Mouse (Mus musculus) spleen, adult 2 months (tissue): ENCODE measurements at regions not wholly inside any gene's neighbourhood (a gene's known extent, or its start where the extent isn't known, plus 50 kb on each side); places are given as distances from the start of the nearest gene placed in this dataset.
A peak's percentile ranks its signal among the peaks of the same experiment; 100 is the strongest.
"Not testable (repeated sequence)": the region's sequence is repeated elsewhere in the genome, so short reads cannot be mapped to it uniquely, and the experiment has no call there.

Source experiments
- DNase-seq, 2 experiments: peaks; one replicate each; pipeline versions ENCODE4 v3.0.0 to v3.0.0-alpha.2; 2012 to 2021; ENCODE audit warnings: low spot score in 2 of 2, low read depth in 1 of 2
- H3K27ac ChIP-seq: fragments of 200-500 bp; 2 replicates; pipeline ENCODE4 v1.5.1; 2012; ENCODE audit warnings: low read length, inconsistent platforms; ENCODE audit not compliant: insufficient read depth
- H3K27me3 ChIP-seq: fragments of 200-500 bp; 2 replicates; pipeline ENCODE4 v1.6.1; 2012; ENCODE audit warnings: mild to moderate bottlenecking, moderate library complexity, low read length, inconsistent platforms; ENCODE audit not compliant: control insufficient read depth, insufficient read depth
- H3K36me3 ChIP-seq: fragments of 200-500 bp; 2 replicates; pipeline ENCODE4 v1.6.1; 2012; ENCODE audit warnings: mild to moderate bottlenecking, low read length, inconsistent platforms; ENCODE audit not compliant: control insufficient read depth, insufficient read depth
- H3K4me1 ChIP-seq: fragments of 200-500 bp; 2 replicates; pipeline ENCODE4 v1.6.1; 2011; ENCODE audit warnings: inconsistent platforms; ENCODE audit not compliant: control insufficient read depth, insufficient read depth, insufficient read length
- H3K4me3 ChIP-seq: fragments of 200-500 bp; 2 replicates; pipeline ENCODE4 v1.5.1; 2011; ENCODE audit warnings: mild to moderate bottlenecking, inconsistent platforms; ENCODE audit not compliant: insufficient read depth, insufficient read length; ENCODE audit errors: extremely low read depth
- CTCF ChIP-seq: fragments of 200-500 bp; IDR thresholded peaks from 2 replicates; pipeline ENCODE4 v1.5.1; 2011; ENCODE audit warnings: mild to moderate bottlenecking, inconsistent platforms; ENCODE audit not compliant: insufficient read depth, insufficient read length, insufficient replicate concordance; ENCODE audit errors: extremely low read depth
- POLR2A ChIP-seq: fragments of 200-500 bp; IDR thresholded peaks from 2 replicates; pipeline ENCODE4 v1.6.1; 2011; ENCODE audit warnings: low read depth, low read length, inconsistent platforms
- WGBS: fragments of 180-500 bp; shearing (Covaris S2); methylation state at CpG from one replicate; pipeline ENCODE4 v1.1.7; 2018; 5-methylcytosine and 5-hydroxymethylcytosine counted together

- no peak for TF ChIP-seq CTCF
- TF ChIP-seq POLR2A: no peak
- Histone ChIP-seq H3K27me3 (no peaks in the 10 kb centered on the region), H3K4me1 (no peaks in the 10 kb centered on the region; the same call in 1 of the 2 replicates), H3K36me3 (no peaks in the 10 kb centered on the region), H3K27ac (no peak overlapping the region), H3K4me3 (no peak overlapping the region)
- WGBS: 65% methylated on average over 3 of the region's 3 CpGs
- no peak for DNase-seq
Measured at GRCm38 (mm10) chr14:15914176-15914575, 334.9 kb upstream of the Ngly1 start.

- WGBS: 86% methylated on average over 3 of the region's 3 CpGs
- not testable (repeated sequence) for H3K4me1 ChIP-seq, H3K4me3 ChIP-seq, H3K36me3 ChIP-seq, H3K27me3 ChIP-seq, DNase-seq, H3K27ac ChIP-seq
Measured at GRCm38 (mm10) chr14:15924676-15925075, 324.4 kb upstream of the Ngly1 start.

- Histone ChIP-seq H3K27me3 (no peaks in the 10 kb centered on the region), H3K4me1 (peaks cover 7% of the 10 kb centered on the region; the same call in 1 of the 2 replicates), H3K4me3 (no peak overlapping the region), H3K27ac (no peak overlapping the region), H3K36me3 (no peaks in the 10 kb centered on the region)
- TF ChIP-seq CTCF: no peak
- no peak for TF ChIP-seq POLR2A
- peak in 1 of 2 experiments; percentile 46 for DNase-seq
Measured at GRCm38 (mm10) chr14:15934729-15935128, 314.4 kb upstream of the Ngly1 start.

- H3K4me3 ChIP-seq: no peak overlapping the region
- TF ChIP-seq POLR2A (no peak), CTCF (no peak)
- no peaks in the 10 kb centered on the region for H3K27me3 ChIP-seq
- H3K36me3 ChIP-seq: no peaks in the 10 kb centered on the region
- no peaks in the 10 kb centered on the region for H3K4me1 ChIP-seq
- H3K27ac ChIP-seq: no peak overlapping the region
- no peak for DNase-seq
Measured at GRCm38 (mm10) chr14:15970321-15970720, 278.8 kb upstream of the Ngly1 start.

GRCm38 (mm10) chr14:15970767-15971166, 278.3 kb upstream of the Ngly1 start:
- H3K36me3 ChIP-seq: no peaks in the 10 kb centered on the region
- TF ChIP-seq CTCF (no peak), POLR2A (no peak)
- H3K4me3 ChIP-seq: no peak overlapping the region
- no peak overlapping the region for H3K27ac ChIP-seq
- no peak for DNase-seq
- no peaks in the 10 kb centered on the region for H3K4me1 ChIP-seq
- no peaks in the 10 kb centered on the region for H3K27me3 ChIP-seq

GRCm38 (mm10) chr14:15971306-15971705, 277.8 kb upstream of the Ngly1 start:
- TF ChIP-seq POLR2A (no peak), CTCF (no peak)
- no peaks in the 10 kb centered on the region for H3K36me3 ChIP-seq
- DNase-seq: no peak
- no peak overlapping the region for H3K4me3 ChIP-seq
- no peaks in the 10 kb centered on the region for H3K27me3 ChIP-seq
- no peaks in the 10 kb centered on the region for H3K4me1 ChIP-seq
- no peak overlapping the region for H3K27ac ChIP-seq

- no peak for DNase-seq
- no peaks in the 10 kb centered on the region for H3K36me3 ChIP-seq
- no peak for TF ChIP-seq CTCF
- TF ChIP-seq POLR2A: no peak
- H3K4me1 ChIP-seq: no peaks in the 10 kb centered on the region
- no peak overlapping the region for H3K27ac ChIP-seq
- H3K27me3 ChIP-seq: no peaks in the 10 kb centered on the region
- 96% methylated on average over 1 of the region's 1 CpGs for WGBS
- no peak overlapping the region for H3K4me3 ChIP-seq
Measured at GRCm38 (mm10) chr14:15977366-15977765, 271.7 kb upstream of the Ngly1 start.
